Mouse (Mus musculus) stomach, embryonic 14.5 days (tissue): ENCODE measurements around the gene Arhgap32. TPM values are rescaled to one million over a fixed set of nuclear protein-coding genes. Genes with fewer than 3 reads are reported as not detected.
A peak's percentile ranks its signal among the peaks of the same experiment; 100 is the strongest.

Experiments
- ATAC-seq: fragments of 200-750 bp; cut with Nextera tagmentation; 2 replicates; pipeline ENCODE4 v1.8.0; 2017; ENCODE audit warnings: low read depth, moderate TSS enrichment; ENCODE audit not compliant: insufficient number of reproducible peaks, insufficient read depth, low FRiP score
- H3K27ac ChIP-seq: fragments of 300-500 bp; sonication (generic); 2 replicates; pipeline ENCODE4 v1.5.1; 2014; ENCODE audit warnings: mild to moderate bottlenecking, low read length, moderate library complexity, mixed read lengths
- H3K27me3 ChIP-seq: fragments of 300-500 bp; sonication (generic); 2 replicates; pipeline ENCODE4 v1.6.1; 2014; ENCODE audit warnings: low read length, control low read depth, mixed read lengths; ENCODE audit not compliant: control insufficient read depth, insufficient read depth
- H3K36me3 ChIP-seq: fragments of 300-500 bp; sonication (generic); 2 replicates; pipeline ENCODE4 v1.6.1; 2014; ENCODE audit warnings: mild to moderate bottlenecking, control low read depth, low read length, moderate library complexity, mixed read lengths; ENCODE audit not compliant: control insufficient read depth, insufficient read depth
- H3K4me1 ChIP-seq: fragments of 300-500 bp; sonication (generic); 2 replicates; pipeline ENCODE4 v1.6.1; 2014; ENCODE audit warnings: low read length, control low read depth, mixed read lengths; ENCODE audit not compliant: control insufficient read depth, insufficient read depth
- H3K4me2 ChIP-seq: fragments of 300-500 bp; sonication (generic); replicated peaks from 2 replicates; pipeline ENCODE4 v1.6.1; 2014; ENCODE audit warnings: low read depth, low read length, control low read depth
- H3K4me3 ChIP-seq: fragments of 300-500 bp; sonication (generic); 2 replicates; pipeline ENCODE4 v1.5.1; 2014; ENCODE audit warnings: low read depth, low read length, control low read depth
- H3K9ac ChIP-seq: fragments of 300-500 bp; sonication (generic); replicated peaks from 2 replicates; pipeline ENCODE4 v1.6.1; 2014; ENCODE audit warnings: low read depth, mild to moderate bottlenecking, control low read depth, low read length, moderate library complexity, mixed read lengths
- H3K9me3 ChIP-seq: fragments of 300-500 bp; sonication (generic); 2 replicates; pipeline ENCODE4 v1.6.1; 2016; ENCODE audit warnings: low read depth, low read length, control low read depth; ENCODE audit not compliant: control insufficient read depth
- WGBS: fragments of 180-500 bp; shearing (Covaris S2); extraction: QIAGEN DNeasy Blood & Tissue Kit; methylation state at CpG from one replicate; pipeline ENCODE4 v1.1.7; 2014; 5-methylcytosine and 5-hydroxymethylcytosine counted together
- polyA plus RNA-seq: library from polyadenylated mRNA; unstranded; fragments of >200 nt; fragmentation: Nextera tagmentation; extraction: Ambion mirVana; gene quantifications from 2 replicates; pipeline ENCODE4 v1.2.1, GENCODE M21; 2014

Gene Arhgap32
- polyA plus RNA-seq, 1 experiment from 2014 or later: 15.5 TPM

- H3K36me3 ChIP-seq: no peaks in the 10 kb centered on the region
- H3K9ac ChIP-seq: no peak overlapping the region
- H3K4me1 ChIP-seq: peaks cover 14% of the 10 kb centered on the region; the same call in 1 of the 2 replicates
- no peak overlapping the region for H3K4me3 ChIP-seq
- H3K27me3 ChIP-seq: no peaks in the 10 kb centered on the region
- ATAC-seq: no peak
- no peak overlapping the region for H3K4me2 ChIP-seq
- H3K9me3 ChIP-seq: no peaks in the 10 kb centered on the region
- H3K27ac ChIP-seq: no peak overlapping the region
- 70% methylated on average over 4 of the region's 4 CpGs for WGBS
Measured at GRCm38 (mm10) chr9:32097123-32097522, 18.8 kb upstream of the Arhgap32 start.

DNA sequence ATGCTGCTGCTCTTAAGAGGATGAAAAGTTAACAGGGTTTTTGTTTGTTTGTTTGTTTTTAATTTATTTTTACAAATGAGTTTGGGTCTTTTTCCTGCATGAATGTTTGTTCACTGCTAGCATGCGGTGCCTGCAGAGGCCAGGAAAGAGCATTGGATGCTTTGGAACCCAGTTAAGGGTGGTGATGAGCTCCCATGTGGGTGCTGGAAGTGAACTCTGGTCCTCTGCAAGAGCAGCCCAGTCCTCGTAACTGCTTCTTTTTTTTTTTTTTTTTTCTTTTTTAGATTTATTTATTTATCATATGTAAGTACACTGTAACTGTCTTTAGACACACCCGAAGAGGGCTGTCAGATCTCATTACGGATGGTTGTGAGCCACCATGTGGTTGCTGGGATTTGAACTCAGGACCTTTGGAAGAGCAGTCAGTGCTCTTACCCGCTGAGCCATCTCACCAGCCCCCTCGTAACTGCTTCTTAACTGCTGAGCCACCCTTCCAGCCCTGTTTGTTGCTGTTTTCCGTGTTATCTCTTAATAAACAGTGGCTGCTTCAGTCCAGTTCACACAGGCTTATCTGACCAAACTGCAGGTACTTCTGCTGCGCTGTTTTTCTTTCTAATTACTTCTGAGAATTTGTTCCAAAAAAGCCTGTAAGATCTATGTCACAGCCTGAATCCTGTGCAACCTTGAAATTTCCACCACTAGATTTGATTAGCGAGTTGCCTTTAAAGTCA, 17.3 kb upstream of the Arhgap32 start:
- 83% methylated on average over 9 of the region's 9 CpGs for WGBS
- Histone ChIP-seq H3K4me3 (no peak overlapping the region), H3K9ac (no peak overlapping the region), H3K4me2 (no peak overlapping the region), H3K9me3 (no peaks in the 10 kb centered on the region), H3K27me3 (no peaks in the 10 kb centered on the region), H3K27ac (no peak overlapping the region), H3K4me1 (peaks cover 14% of the 10 kb centered on the region; the same call in 1 of the 2 replicates), H3K36me3 (no peaks in the 10 kb centered on the region)
- no peak for ATAC-seq

GRCm38 (mm10) chr9:32100561-32100960, 15.4 kb upstream of the Arhgap32 start:
- Histone ChIP-seq H3K4me3 (no peak overlapping the region), H3K9me3 (no peaks in the 10 kb centered on the region), H3K27ac (no peak overlapping the region), H3K36me3 (no peaks in the 10 kb centered on the region), H3K9ac (no peak overlapping the region), H3K27me3 (no peaks in the 10 kb centered on the region), H3K4me2 (no peak overlapping the region), H3K4me1 (0 out of 2 replicates have a peak, but pooled peaks cover 4% of the 10 kb centered on the region)
- WGBS: 84% methylated on average over 8 of the region's 8 CpGs
- ATAC-seq: no peak

DNA sequence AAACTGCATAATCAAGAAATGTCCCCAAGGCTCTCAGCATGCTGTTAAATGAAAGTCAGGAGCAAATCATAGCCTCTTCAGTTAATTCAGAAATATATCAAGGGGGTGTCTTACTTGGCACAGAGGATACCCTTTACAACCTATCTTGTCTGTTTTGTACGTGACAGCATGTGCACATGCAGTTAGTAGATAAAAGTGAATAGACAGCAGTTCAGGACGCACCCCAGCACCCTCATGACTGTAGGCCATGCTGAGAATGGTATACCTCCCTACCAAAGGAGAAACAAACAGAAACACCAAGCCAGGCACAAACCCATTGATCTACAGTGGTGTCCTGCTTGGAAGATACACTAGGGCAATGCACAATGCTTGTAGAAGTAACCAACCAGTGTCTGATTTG, 14.4 kb upstream of the Arhgap32 start:
- Histone ChIP-seq H3K4me1 (0 out of 2 replicates have a peak, but pooled peaks cover 2% of the 10 kb centered on the region), H3K36me3 (no peaks in the 10 kb centered on the region), H3K9me3 (no peaks in the 10 kb centered on the region), H3K4me2 (no peak overlapping the region), H3K4me3 (no peak overlapping the region), H3K9ac (no peak overlapping the region), H3K27me3 (no peaks in the 10 kb centered on the region), H3K27ac (no peak overlapping the region)
- WGBS: 86% methylated on average over 2 of the region's 2 CpGs
- ATAC-seq: no peak

DNA sequence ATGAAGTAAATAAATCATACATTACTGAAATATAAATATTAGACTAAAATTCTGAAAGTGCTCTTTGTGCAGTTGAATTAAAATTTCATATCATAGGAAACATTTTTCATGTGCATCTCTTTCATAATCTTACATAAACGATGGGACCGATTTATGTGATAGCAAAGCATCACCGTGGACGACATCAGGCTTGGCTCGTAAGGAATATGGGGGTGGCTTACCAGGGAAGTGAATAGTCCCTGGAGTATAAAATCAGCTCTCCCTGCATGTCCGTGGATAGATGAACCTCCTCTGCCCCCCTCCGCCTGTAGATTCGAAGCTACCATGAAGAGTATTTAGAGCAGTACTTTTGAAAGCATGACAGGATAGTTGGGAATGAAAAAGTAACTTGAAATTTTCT, 11.3 kb upstream of the Arhgap32 start:
- Histone ChIP-seq H3K36me3 (no peaks in the 10 kb centered on the region), H3K4me3 (no peak overlapping the region), H3K9me3 (no peaks in the 10 kb centered on the region), H3K4me1 (0 out of 2 replicates have a peak, but pooled peaks cover 2% of the 10 kb centered on the region), H3K27ac (no peak overlapping the region), H3K27me3 (no peaks in the 10 kb centered on the region), H3K9ac (no peak overlapping the region), H3K4me2 (no peak overlapping the region)
- no peak for ATAC-seq
- WGBS: 71% methylated on average over 8 of the region's 8 CpGs

DNA sequence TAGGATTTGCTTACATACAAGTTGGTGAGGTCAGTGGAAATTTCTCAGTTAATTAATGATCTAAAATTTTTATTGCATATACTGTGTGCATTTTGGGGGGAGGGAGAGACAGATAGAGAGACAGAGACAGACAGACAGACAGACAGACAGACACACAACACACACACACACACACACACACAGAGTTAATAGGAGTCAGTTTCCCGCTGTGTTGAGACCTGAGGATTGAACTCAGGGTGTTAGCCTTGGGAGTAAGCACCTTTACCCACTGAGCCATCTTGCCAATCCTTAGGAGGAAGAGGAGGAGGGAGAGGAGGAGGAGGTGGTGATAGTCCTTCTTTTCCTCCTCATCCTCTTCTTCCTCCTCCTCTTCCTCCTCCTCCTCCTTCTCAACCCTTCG, 5.6 kb upstream of the Arhgap32 start:
- Histone ChIP-seq H3K4me2 (no peak overlapping the region), H3K9me3 (no peaks in the 10 kb centered on the region), H3K27ac (no peak overlapping the region), H3K4me1 (no peaks in the 10 kb centered on the region), H3K9ac (no peak overlapping the region), H3K27me3 (no peaks in the 10 kb centered on the region), H3K4me3 (no peak overlapping the region), H3K36me3 (no peaks in the 10 kb centered on the region)
- ATAC-seq: no peak
- 87% methylated on average over 2 of the region's 2 CpGs for WGBS

DNA sequence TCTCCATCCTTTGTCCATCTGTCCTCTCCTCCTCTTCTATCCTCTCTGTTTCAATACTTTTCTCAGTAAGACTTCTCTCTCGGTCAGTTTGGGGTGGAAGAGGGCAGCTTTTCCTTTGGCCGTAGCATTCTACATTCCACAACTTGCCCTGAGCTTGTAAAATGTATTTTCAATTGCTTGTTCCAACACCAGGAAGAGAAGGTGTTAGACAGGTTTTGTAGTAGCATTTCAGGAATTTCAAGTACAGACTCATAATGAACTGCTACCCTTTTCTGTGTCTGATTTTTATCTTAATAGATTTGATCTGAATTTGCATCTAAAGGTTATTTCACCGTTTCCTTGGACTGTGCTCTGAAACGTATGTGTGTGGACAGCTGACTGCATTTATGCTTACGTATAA, 336 bp downstream of the Arhgap32 start:
- Histone ChIP-seq H3K9me3 (no peaks in the 10 kb centered on the region; the same call in 1 of the 2 replicates), H3K36me3 (no peaks in the 10 kb centered on the region), H3K4me2 (0 out of 2 replicates have a peak overlapping the region, but pooled peaks have one; percentile 18), H3K27ac (peak overlapping the region; percentile 52; the same call in 1 of the 2 replicates), H3K27me3 (no peaks in the 10 kb centered on the region), H3K4me3 (no peak overlapping the region), H3K4me1 (0 out of 2 replicates have a peak, but pooled peaks cover 3% of the 10 kb centered on the region), H3K9ac (no peak overlapping the region)
- ATAC-seq: no peak
- 68% methylated on average over 5 of the region's 5 CpGs for WGBS

DNA sequence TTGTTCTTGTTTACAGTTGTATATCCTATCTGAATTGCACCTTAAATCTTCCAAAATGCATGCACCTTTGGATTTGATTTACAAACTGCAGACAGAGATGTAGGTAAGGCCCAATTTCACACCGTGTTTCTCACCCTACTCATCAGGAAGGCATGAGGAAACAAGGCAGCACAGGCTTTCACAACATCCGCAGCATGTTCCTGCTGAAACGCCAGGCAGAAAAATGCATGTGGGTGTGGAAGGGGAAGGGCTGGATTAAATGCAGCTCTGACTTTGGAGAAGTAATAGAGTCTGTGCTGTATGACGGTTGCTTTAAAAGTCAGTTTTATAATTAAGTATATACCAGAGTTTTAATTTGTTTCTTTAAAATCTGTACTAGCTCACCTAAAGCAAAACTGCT, 1.9 kb downstream of the Arhgap32 start:
- 0 out of 2 replicates have a peak, but pooled peaks cover 3% of the 10 kb centered on the region for H3K4me1 ChIP-seq
- H3K27me3 ChIP-seq: no peaks in the 10 kb centered on the region
- H3K9me3 ChIP-seq: no peaks in the 10 kb centered on the region; the same call in 1 of the 2 replicates
- ATAC-seq: no peak
- H3K27ac ChIP-seq: no peak overlapping the region
- H3K36me3 ChIP-seq: no peaks in the 10 kb centered on the region
- no peak overlapping the region for H3K9ac ChIP-seq
- 35% methylated on average over 4 of the region's 4 CpGs for WGBS
- no peak overlapping the region for H3K4me2 ChIP-seq
- H3K4me3 ChIP-seq: no peak overlapping the region
